Mouse (Mus musculus) liver, adult 2 months (tissue): Measurements from ENCODE around the gene Bcar1. TPM values are rescaled to one million over a fixed set of nuclear protein-coding genes. Genes with fewer than 3 reads are reported as not detected.

ENCODE experiments used
- DNase-seq: peaks from one replicate; pipeline ENCODE4 v3.0.0-alpha.2; 2011; ENCODE audit warnings: low read depth, low spot score; ENCODE audit errors: extremely low read depth
- H3K27ac ChIP-seq: fragments of 200-500 bp; replicated peaks from 2 replicates; pipeline ENCODE4 v1.5.1; 2012; ENCODE audit warnings: low read depth, mild to moderate bottlenecking, control low read depth, inconsistent platforms, low read length; ENCODE audit not compliant: insufficient read depth
- H3K27me3 ChIP-seq: fragments of 200-500 bp; 2 replicates; pipeline ENCODE4 v1.6.1; 2012; ENCODE audit warnings: mild to moderate bottlenecking, moderate library complexity, low read length, inconsistent platforms; ENCODE audit not compliant: control insufficient read depth, insufficient read depth
- H3K36me3 ChIP-seq: fragments of 200-500 bp; 2 replicates; pipeline ENCODE4 v1.6.1; 2012; ENCODE audit warnings: low read length, inconsistent platforms; ENCODE audit not compliant: control insufficient read depth, insufficient read depth
- H3K4me1 ChIP-seq: fragments of 200-500 bp; 2 replicates; pipeline ENCODE4 v1.6.1; 2011; ENCODE audit warnings: low read length; ENCODE audit not compliant: control insufficient read depth, insufficient read depth
- H3K4me3 ChIP-seq: fragments of 200-500 bp; 2 replicates; pipeline ENCODE4 v1.5.1; 2011; ENCODE audit warnings: low read depth, mild to moderate bottlenecking, control low read depth, low read length, moderate library complexity; ENCODE audit not compliant: insufficient read depth
- H3K79me2 ChIP-seq: fragments of 200-500 bp; 2 replicates; pipeline ENCODE4 v1.6.1; 2012; ENCODE audit warnings: inconsistent platforms, mild to moderate bottlenecking, low read length, moderate library complexity; ENCODE audit not compliant: control insufficient read depth, insufficient read depth
- H3K9ac ChIP-seq: fragments of 200-500 bp; 2 replicates; pipeline ENCODE4 v1.6.1; 2012; ENCODE audit warnings: low read depth, mild to moderate bottlenecking, control low read depth, inconsistent platforms, low read length
- CTCF ChIP-seq: fragments of 200-500 bp; IDR thresholded peaks from 2 replicates; pipeline ENCODE4 v1.5.1; 2011; ENCODE audit warnings: low read depth, low read length, control low read depth
- POLR2A ChIP-seq: fragments of 200-500 bp; IDR thresholded peaks from 2 replicates; pipeline ENCODE4 v1.6.1; 2011; ENCODE audit warnings: low read length, control low read depth; ENCODE audit not compliant: insufficient read depth; ENCODE audit errors: extremely low read depth
- WGBS: fragments of 180-500 bp; shearing (Covaris S2); methylation state at CpG from one replicate; pipeline ENCODE4 v1.1.7; 2018; 5-methylcytosine and 5-hydroxymethylcytosine counted together
- polyA plus RNA-seq: library from polyadenylated mRNA; depleted of rRNA; stranded (reverse); fragments of >200 nt; gene quantifications from 2 replicates; pipeline ENCODE4 v1.2.3, GENCODE M21; 2012
- total RNA-seq: library from RNA; depleted of rRNA; stranded (reverse); fragments of >200 nt; gene quantifications from 2 replicates; pipeline ENCODE4 v1.2.3, GENCODE M21; 2014

The Bcar1 gene
- total and polyA plus RNA-seq, 2 experiments, result 11.3 to 53.2 TPM

GRCm38 (mm10) chr8:111693261-111693741 lies 50.3 kb downstream of the Bcar1 start:
- H3K79me2 ChIP-seq, result no peaks in the 10 kb centered on the region
- no peak overlapping the region; the same call in 1 of the 2 replicates for H3K27ac ChIP-seq
- H3K4me3 ChIP-seq, result no peak overlapping the region
- H3K4me1 ChIP-seq, result peaks cover 5% of the 10 kb centered on the region; the same call in 1 of the 2 replicates
- H3K9ac ChIP-seq, result no peak overlapping the region
- WGBS, result 32% methylated on average over 6 of the region's 6 CpGs
- TF ChIP-seq CTCF (no peak), POLR2A (no peak)
- no peaks in the 10 kb centered on the region for H3K27me3 ChIP-seq
- peak; percentile 75 for DNase-seq
- H3K36me3 ChIP-seq, result no peaks in the 10 kb centered on the region

- Histone ChIP-seq H3K79me2 (no peaks in the 10 kb centered on the region), H3K9ac (no peak within 1 kb of the TSS), H3K4me3 (no peak within 1 kb of the TSS), H3K36me3 (no peaks in the 10 kb centered on the region), H3K27ac (no peak within 1 kb of the TSS), H3K4me1 (peaks cover 5% of the 10 kb centered on the region; the same call in 1 of the 2 replicates), H3K27me3 (no peaks in the 10 kb centered on the region)
- no peak for DNase-seq
- TF ChIP-seq POLR2A (no peak), CTCF (no peak)
- 91% methylated on average over 2 of the region's 2 CpGs for WGBS
These were observed 52.6 kb downstream of the Bcar1 start, which contains the start of gene Ctrb1 for GRCm38 (mm10) chr8:111690960-111691445. Ctrb1 (minus strand) TSS chr8:111691010.

- Histone ChIP-seq H3K4me3 (no peak overlapping the region), H3K9ac (no peak overlapping the region), H3K27me3 (no peaks in the 10 kb centered on the region), H3K79me2 (no peaks in the 10 kb centered on the region), H3K4me1 (no peaks in the 10 kb centered on the region), H3K36me3 (no peaks in the 10 kb centered on the region), H3K27ac (no peak overlapping the region)
- no peak for TF ChIP-seq CTCF
- DNase-seq, result no peak
- WGBS, result 91% methylated on average over 13 of the region's 13 CpGs
These were observed 56.7 kb downstream of the Bcar1 start for GRCm38 (mm10) chr8:111686881-111687280.

- no peaks in the 10 kb centered on the region for H3K36me3 ChIP-seq
- WGBS, result 56% methylated on average over 9 of the region's 9 CpGs
- no peak overlapping the region for H3K27ac ChIP-seq
- DNase-seq, result no peak
- no peak overlapping the region for H3K9ac ChIP-seq
- no peaks in the 10 kb centered on the region for H3K79me2 ChIP-seq
- H3K27me3 ChIP-seq, result no peaks in the 10 kb centered on the region
- H3K4me3 ChIP-seq, result no peak overlapping the region
- peaks cover 4% of the 10 kb centered on the region; the same call in 1 of the 2 replicates for H3K4me1 ChIP-seq
- TF ChIP-seq POLR2A (no peak), CTCF (no peak)
These were observed 61.1 kb downstream of the Bcar1 start for GRCm38 (mm10) chr8:111682521-111682920.

- Histone ChIP-seq H3K79me2 (no peaks in the 10 kb centered on the region), H3K9ac (no peak overlapping the region), H3K4me3 (no peak overlapping the region), H3K36me3 (no peaks in the 10 kb centered on the region), H3K27ac (no peak overlapping the region), H3K27me3 (no peaks in the 10 kb centered on the region), H3K4me1 (peaks cover 4% of the 10 kb centered on the region; the same call in 1 of the 2 replicates)
- no peak for TF ChIP-seq CTCF
- no peak for TF ChIP-seq POLR2A
- WGBS, result 77% methylated on average over 11 of the region's 11 CpGs
- DNase-seq, result no peak
These were observed 62.5 kb downstream of the Bcar1 start for GRCm38 (mm10) chr8:111681153-111681552.

- Histone ChIP-seq H3K36me3 (no peaks in the 10 kb centered on the region), H3K4me3 (no peak overlapping the region), H3K79me2 (no peaks in the 10 kb centered on the region), H3K4me1 (peaks cover 4% of the 10 kb centered on the region; the same call in 1 of the 2 replicates), H3K9ac (no peak overlapping the region), H3K27ac (no peak overlapping the region), H3K27me3 (no peaks in the 10 kb centered on the region)
- DNase-seq, result no peak
- WGBS, result 58% methylated on average over 17 of the region's 17 CpGs
- TF ChIP-seq CTCF, result peak; percentile 16; the same call in 1 of the 2 replicates
- TF ChIP-seq POLR2A, result no peak
These were observed 63.1 kb downstream of the Bcar1 start for GRCm38 (mm10) chr8:111680423-111681028.
